Mouse (Mus musculus) monocyte, adult 59 days (primary cell): ENCODE results near the gene Cavin1. TPM values are rescaled to one million over a fixed set of nuclear protein-coding genes. Genes with fewer than 3 reads are reported as not detected.

Source experiments
- total RNA-seq, 2 experiments: library from RNA; stranded (reverse); gene quantifications; one replicate each; pipeline ENCODE4 v1.2.4; 2023

Cavin1 gene
- total RNA-seq, result 1 to 10 TPM; 1.3 to 1.4 TPM

DNA sequence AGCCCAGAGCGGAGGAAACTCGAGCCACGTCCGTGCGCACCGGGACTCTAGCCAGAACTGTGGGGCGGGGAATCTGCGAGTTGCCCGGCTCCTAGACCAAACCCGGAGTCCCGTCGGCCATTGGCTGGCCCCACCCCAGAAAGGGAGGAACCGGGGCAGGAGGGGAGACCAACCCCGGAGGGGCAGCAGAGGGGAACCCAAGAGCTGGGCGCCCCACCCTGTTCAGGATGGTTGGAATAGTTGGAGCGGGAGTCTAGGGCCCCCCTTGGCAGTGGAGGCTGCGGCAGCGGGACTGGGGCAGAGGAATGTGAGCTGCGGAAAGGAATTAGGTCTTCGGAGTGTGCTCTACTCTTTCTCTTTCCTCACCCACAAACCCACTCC lies at the start of gene Cavin1:
TSS of gene Cavin1 (minus strand) at position 331 of the 381 bp plus-strand sequence.

DNA sequence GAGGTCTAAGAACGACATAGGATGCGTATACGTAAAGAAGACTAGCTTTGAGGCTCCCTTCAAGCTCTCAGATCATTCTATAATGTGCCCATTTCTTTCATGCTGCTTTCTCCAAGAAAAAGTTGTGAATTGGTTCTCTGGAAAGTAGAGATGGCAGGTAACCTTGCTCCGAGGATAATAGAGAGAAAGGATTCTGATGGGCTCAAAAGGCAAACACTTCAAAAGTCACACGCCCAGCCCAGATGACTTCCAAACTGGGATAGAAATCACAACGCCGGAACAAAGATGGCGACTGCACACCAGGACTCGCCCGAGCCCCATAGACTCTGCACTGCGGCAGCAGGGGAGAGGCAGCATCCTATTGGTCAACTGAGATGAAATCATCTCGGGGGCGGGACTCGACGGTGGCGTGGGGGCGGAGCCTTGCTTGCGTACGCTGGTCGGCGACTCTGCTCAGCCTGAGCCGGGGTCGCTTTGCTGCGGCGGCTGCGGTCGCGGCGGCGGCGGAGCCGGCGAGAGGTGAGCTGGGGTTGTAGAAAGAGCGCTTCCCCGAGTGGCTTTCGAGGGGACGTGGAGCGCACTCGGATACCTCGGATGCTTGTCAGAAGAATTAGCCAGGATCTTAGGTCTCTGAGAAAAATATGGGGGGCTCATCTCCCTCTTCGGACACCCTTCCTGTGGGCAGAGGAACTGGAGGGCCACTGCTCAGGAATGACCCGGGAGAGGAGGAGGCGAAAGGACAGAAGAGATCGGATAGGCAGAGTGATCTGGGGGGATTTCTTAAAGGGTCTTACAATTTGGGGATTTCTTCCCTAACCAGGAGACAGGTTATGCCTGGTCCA lies 38.6 kb upstream of the Cavin1 start, which contains the start of gene Atp6v0a1:
TSS of gene Atp6v0a1 (plus strand) at position 407 of the 842 bp plus-strand sequence.

DNA sequence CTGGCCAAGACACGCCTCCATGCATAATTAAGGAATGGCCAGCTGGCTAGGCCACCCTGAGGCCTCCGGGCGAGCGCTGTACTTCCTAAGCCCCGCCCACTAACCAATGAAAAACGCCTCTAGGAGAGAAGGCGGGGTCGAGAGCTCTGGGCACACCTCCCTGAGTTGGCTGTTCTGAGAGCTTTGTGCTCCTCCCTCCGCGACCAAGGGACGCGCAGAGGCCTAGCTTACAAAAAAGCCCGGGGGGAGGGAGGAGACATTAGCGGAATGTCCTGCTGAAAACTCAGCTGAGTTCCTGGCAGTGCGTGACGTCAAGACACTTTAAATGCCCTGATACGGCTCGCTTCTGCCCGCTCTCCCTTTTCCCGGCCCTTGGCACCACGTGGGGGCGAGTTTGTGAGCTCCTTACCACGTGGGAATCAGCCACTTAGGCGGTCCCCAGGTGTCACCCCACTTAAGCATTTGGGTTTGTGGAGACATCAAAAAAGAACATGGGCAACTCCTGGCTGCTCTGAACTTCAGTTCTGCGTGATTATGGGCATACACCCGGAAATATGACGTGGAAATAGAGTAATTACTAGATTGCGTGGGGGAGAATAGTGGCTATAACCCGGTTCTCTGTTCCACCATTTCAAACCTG lies 31.1 kb downstream of the Cavin1 start, which contains the start of gene Stat3:
TSS of gene Stat3 (minus strand) at position 29 of the 640 bp plus-strand sequence.

Other genes with a start within 250 kb of the Cavin1 start
- 100 to 1,000 TPM; 203 to 217 TPM for gene Rab5c, start 232.7 kb downstream of the Cavin1 start, total RNA-seq
- gene Kcnh4, start 210.9 kb downstream of the Cavin1 start, total RNA-seq, result under 1 TPM; 0.18 to 0.33 TPM
- not detected for gene Hcrt, start 208.0 kb downstream of the Cavin1 start, total RNA-seq
- 10 to 100 TPM in 1 of 2 experiments, 1 to 10 TPM in 1; 6.2 to 10.5 TPM for gene Ghdc, start 199.9 kb downstream of the Cavin1 start, total RNA-seq
- gene Stat5b, start 120.2 kb downstream of the Cavin1 start, total RNA-seq, result 100 to 1,000 TPM; 118 to 127 TPM
- gene Stat5a, start 111.5 kb downstream of the Cavin1 start, total RNA-seq, result 10 to 100 TPM; 58.0 to 67.4 TPM
- 100 to 1,000 TPM; 339 to 367 TPM for gene Stat3, start 31.3 kb downstream of the Cavin1 start, total RNA-seq
- gene Atp6v0a1, start 38.6 kb upstream of the Cavin1 start, total RNA-seq, result 10 to 100 TPM; 42.5 to 47.7 TPM
- gene Naglu, start 99.1 kb upstream of the Cavin1 start, total RNA-seq, result 10 to 100 TPM; 17.1 to 18.2 TPM
- under 1 TPM; 0.52 to 0.60 TPM for gene Hsd17b1, start 107.5 kb upstream of the Cavin1 start, total RNA-seq
- 10 to 100 TPM; 11.9 to 13.8 TPM for gene Coasy, start 111.7 kb upstream of the Cavin1 start, total RNA-seq
- 10 to 100 TPM; 32.7 to 34.7 TPM for gene Mlx, start 116.4 kb upstream of the Cavin1 start, total RNA-seq
- gene Psmc3ip, start 124.5 kb upstream of the Cavin1 start, total RNA-seq, result under 1 TPM; 0.52 to 0.71 TPM
- 10 to 100 TPM; 45.1 to 49.4 TPM for gene Retreg3, start 149.0 kb upstream of the Cavin1 start, total RNA-seq
- gene Tubg1, start 149.1 kb upstream of the Cavin1 start, total RNA-seq, result 1 to 10 TPM; 7.3 to 9.3 TPM
- under 1 TPM; 0.61 to 0.76 TPM for gene Tubg2, start 185.0 kb upstream of the Cavin1 start, total RNA-seq
- gene Cntnap1, start 199.6 kb upstream of the Cavin1 start, total RNA-seq, result 1 to 10 TPM; 1.2 to 1.8 TPM
- gene Plekhh3, start 200.5 kb upstream of the Cavin1 start, total RNA-seq, result 1 to 10 TPM; 8.2 to 9.4 TPM
- 1 to 10 TPM in 1 of 2 experiments, not detected in 1; 1.0 TPM for gene Ccr10, start 204.6 kb upstream of the Cavin1 start, total RNA-seq